28 mouse cellular contexts compared by ENCODE assay signal in genomic region chr8:8307487-8307886, GRCm38 (mm10).
A peak's percentile ranks its signal among the peaks of the same experiment; 100 is the strongest.
DNase-seq lines count a peak whose midpoint lies in the region; ATAC-seq and TF ChIP-seq lines count a peak whose summit lies in the region.
"Had no signal": no experiment of that assay in that cellular context is flagged by ENCODE, and none has a peak within 500 bp of the region (broad histone marks: within the 10 kb centered on the region; RNA-seq: fewer than 3 reads in every experiment).

No protein-coding gene starts in this region.

- no peak for TF ChIP-seq CTCF in heart, adult 2 months (IDR thresholded peaks at IDR 0.05)

- no peaks in the 10 kb centered on the region for H3K36me3 ChIP-seq in heart, embryonic 11.5 days (ENCODE audit: control insufficient read depth, insufficient read depth, low read length)
- no peaks in the 10 kb centered on the region for H3K36me3 ChIP-seq in heart, embryonic 16.5 days (ENCODE audit: control insufficient read depth, insufficient read depth)
- H3K36me3 ChIP-seq in heart, adult 2 months (ENCODE audit: control insufficient read depth, insufficient read depth, low read length): no peaks in the 10 kb centered on the region
- no peaks in the 10 kb centered on the region for H3K36me3 ChIP-seq in limb, embryonic 13.5 days
- no peaks in the 10 kb centered on the region for H3K36me3 ChIP-seq in limb, embryonic 15.5 days
- H3K36me3 ChIP-seq: embryonic facial prominence, embryonic 13.5 days; forebrain, embryonic 10.5 days; hindbrain, embryonic 12.5 days; liver, embryonic 12.5 days; midbrain, embryonic 13.5 days; neural tube, embryonic 13.5 days had no signal

- TF ChIP-seq EP300 in heart, adult 2 months (IDR thresholded peaks at IDR 0.05; ENCODE audit: insufficient read depth, low read depth, low read length): no peak

- ATAC-seq in heart, embryonic 11.5 days (replicated peaks; ENCODE audit: insufficient number of reproducible peaks, low FRiP score, low TSS enrichment): no peak
- ATAC-seq in heart, embryonic 16.5 days (replicated peaks; ENCODE audit: extremely low read depth, insufficient read depth, low FRiP score): peak; percentile 49; the same call in 1 of the 2 replicates
- no peak for ATAC-seq in limb, embryonic 13.5 days (ENCODE audit: low FRiP score, low read depth)
- no peak for ATAC-seq in limb, embryonic 15.5 days (ENCODE audit: insufficient number of reproducible peaks, low FRiP score, low TSS enrichment, low read depth)
- ATAC-seq: forebrain, postnatal 0 days; intestine, embryonic 16.5 days; liver, embryonic 12.5 days; liver, postnatal 0 days; midbrain, embryonic 13.5 days had no signal

- no peaks in the 10 kb centered on the region for H3K9me3 ChIP-seq in heart, embryonic 11.5 days (replicated peaks; ENCODE audit: control insufficient read depth, low read length)
- H3K9me3 ChIP-seq in heart, embryonic 16.5 days (replicated peaks; ENCODE audit: control insufficient read depth, low read length): no peaks in the 10 kb centered on the region
- no peaks in the 10 kb centered on the region for H3K9me3 ChIP-seq in limb, embryonic 13.5 days
- H3K9me3 ChIP-seq in limb, embryonic 15.5 days: no peaks in the 10 kb centered on the region
- H3K9me3 ChIP-seq: embryonic facial prominence, embryonic 13.5 days; forebrain, embryonic 10.5 days; hindbrain, embryonic 12.5 days; liver, embryonic 12.5 days; midbrain, embryonic 13.5 days; neural tube, embryonic 13.5 days had no signal

- no peak overlapping the region for H3K9ac ChIP-seq in heart, embryonic 11.5 days (ENCODE audit: low read depth, low read length)
- H3K9ac ChIP-seq in heart, embryonic 16.5 days (ENCODE audit: low read length): peak overlapping the region; percentile 29; the same call in 1 of the 2 replicates
- no peak overlapping the region for H3K9ac ChIP-seq in heart, adult 2 months (ENCODE audit: low read depth, low read length)
- H3K9ac ChIP-seq in limb, embryonic 13.5 days: no peak overlapping the region
- no peak overlapping the region for H3K9ac ChIP-seq in limb, embryonic 15.5 days
- H3K9ac ChIP-seq: embryonic facial prominence, embryonic 13.5 days; forebrain, postnatal 0 days; hindbrain, embryonic 12.5 days; liver, embryonic 12.5 days; liver, postnatal 0 days; midbrain, embryonic 13.5 days; neural tube, embryonic 13.5 days had no signal

- DNase-seq in heart, postnatal 36 days: no peak
- no peak for DNase-seq in heart, adult 2 months
- DNase-seq: adrenal gland, postnatal 25 days; B cell, adult 2 months; cerebellum, adult 11-12 months; cerebellum, adult 9-11 months; kidney, adult 8-10 months; kidney, postnatal 4 days; layer of hippocampus, postnatal 36 days; left cerebral cortex, postnatal 4 days; liver, postnatal 0 days; lung, postnatal 36 days; right cerebral cortex, postnatal 4 days had no signal

- 0 out of 2 replicates have a peak overlapping the region, but pooled peaks have one; percentile 32 for H3K4me2 ChIP-seq in heart, embryonic 11.5 days
- peak overlapping the region; percentile 21; the same call in 1 of the 2 replicates for H3K4me2 ChIP-seq in heart, embryonic 16.5 days (ENCODE audit: low read depth, low read length)
- peak overlapping the region; percentile 37; the same call in 1 of the 2 replicates for H3K4me2 ChIP-seq in limb, embryonic 13.5 days (replicated peaks)
- H3K4me2 ChIP-seq in limb, embryonic 15.5 days: no peak overlapping the region
- H3K4me2 ChIP-seq: hindbrain, embryonic 12.5 days; liver, embryonic 12.5 days; midbrain, embryonic 13.5 days; neural tube, embryonic 13.5 days had no signal

- intact Hi-C loops in heart, postnatal 36 days (cut with DNase I): no loop called here
- intact Hi-C loops in heart, adult 2 months (cut with DNase I): no loop called here

- no peak overlapping the region for H3K27ac ChIP-seq in heart, embryonic 11.5 days (ENCODE audit: low read depth, low read length)
- no peak overlapping the region for H3K27ac ChIP-seq in heart, embryonic 16.5 days (ENCODE audit: low read length)
- H3K27ac ChIP-seq in heart, adult 2 months: no peak overlapping the region
- peak overlapping the region; percentile 56; the same call in 1 of the 2 replicates for H3K27ac ChIP-seq in limb, embryonic 13.5 days
- H3K27ac ChIP-seq in limb, embryonic 15.5 days: 0 out of 2 replicates have a peak overlapping the region, but pooled peaks have one; percentile 34
- H3K27ac ChIP-seq: embryonic facial prominence, embryonic 13.5 days; forebrain, embryonic 10.5 days; hindbrain, embryonic 12.5 days; hindbrain, postnatal 0 days; kidney, postnatal 0 days; liver, embryonic 12.5 days; midbrain, embryonic 13.5 days; neural tube, embryonic 13.5 days; stomach, postnatal 0 days had no signal

- H3K4me3 ChIP-seq in heart, embryonic 11.5 days (ENCODE audit: low read depth, low read length): no peak overlapping the region
- H3K4me3 ChIP-seq in heart, embryonic 16.5 days (ENCODE audit: low read length): no peak overlapping the region
- no peak overlapping the region for H3K4me3 ChIP-seq in heart, adult 2 months
- no peak overlapping the region for H3K4me3 ChIP-seq in limb, embryonic 13.5 days
- no peak overlapping the region for H3K4me3 ChIP-seq in limb, embryonic 15.5 days
- H3K4me3 ChIP-seq: embryonic facial prominence, embryonic 13.5 days; forebrain, embryonic 10.5 days; hindbrain, embryonic 12.5 days; liver, embryonic 12.5 days; midbrain, embryonic 13.5 days; neural tube, embryonic 13.5 days had no signal

- no peaks in the 10 kb centered on the region for H3K79me2 ChIP-seq in heart, adult 2 months (replicated peaks; ENCODE audit: control insufficient read depth, insufficient read depth, low read length)

- TF ChIP-seq POLR2A in heart, adult 2 months (IDR thresholded peaks at IDR 0.05; ENCODE audit: insufficient read depth, low read depth, low read length): no peak

- H3K27me3 ChIP-seq in heart, embryonic 11.5 days (ENCODE audit: control insufficient read depth, insufficient read depth, low read length): no peaks in the 10 kb centered on the region
- no peaks in the 10 kb centered on the region for H3K27me3 ChIP-seq in heart, embryonic 16.5 days (ENCODE audit: control insufficient read depth, insufficient read depth, low read length)
- no peaks in the 10 kb centered on the region for H3K27me3 ChIP-seq in heart, adult 2 months (ENCODE audit: control insufficient read depth, insufficient read depth, low read length)
- H3K27me3 ChIP-seq in limb, embryonic 13.5 days: no peaks in the 10 kb centered on the region
- H3K27me3 ChIP-seq in limb, embryonic 15.5 days: no peaks in the 10 kb centered on the region
- H3K27me3 ChIP-seq: embryonic facial prominence, embryonic 13.5 days; hindbrain, embryonic 12.5 days; liver, embryonic 12.5 days; midbrain, embryonic 13.5 days; neural tube, embryonic 13.5 days had no signal

- H3K4me1 ChIP-seq in heart, embryonic 11.5 days (ENCODE audit: control insufficient read depth, insufficient read depth, low read length): 0 out of 2 replicates have a peak, but pooled peaks cover 8% of the 10 kb centered on the region
- H3K4me1 ChIP-seq in heart, embryonic 16.5 days (ENCODE audit: control insufficient read depth, insufficient read depth, low read length): peaks cover 4% of the 10 kb centered on the region
- no peaks in the 10 kb centered on the region for H3K4me1 ChIP-seq in heart, adult 2 months (ENCODE audit: control insufficient read depth, insufficient read depth, low read length)
- peaks cover 22% of the 10 kb centered on the region for H3K4me1 ChIP-seq in limb, embryonic 13.5 days
- peaks cover 16% of the 10 kb centered on the region for H3K4me1 ChIP-seq in limb, embryonic 15.5 days
- H3K4me1 ChIP-seq: liver, embryonic 12.5 days; midbrain, embryonic 13.5 days had no signal

- WGBS in heart, embryonic 11.5 days (ENCODE audit: insufficient replicate concordance): 47% methylated on average over 9 of the region's 9 CpGs
- 48% methylated on average over 9 of the region's 9 CpGs for WGBS in heart, embryonic 16.5 days
- WGBS in heart, adult 2 months: 34% methylated on average over 9 of the region's 9 CpGs
- WGBS in limb, embryonic 13.5 days: 73% methylated on average over 9 of the region's 9 CpGs
- 70% methylated on average over 9 of the region's 9 CpGs for WGBS in limb, embryonic 15.5 days

Comparison
In these comparisons a context has a peak if more than half of its experiments do, and no peak if none do; other contexts are left out.
1. H3K27ac ChIP-seq: peak in limb, embryonic 13.5 days (single experiment) and limb, embryonic 15.5 days (single experiment); none in heart, embryonic 11.5 days (single experiment), heart, embryonic 16.5 days (single experiment) and heart, adult 2 months (single experiment).